13 mouse cellular contexts compared by ENCODE assay signal in genomic region chr10:8428787-8429778, GRCm38 (mm10).
DNase-seq lines count a peak whose midpoint lies in the region; ATAC-seq and TF ChIP-seq lines count a peak whose summit lies in the region.
"Had no signal": no experiment of that assay in that cellular context is flagged by ENCODE, and none has a peak within 500 bp of the region (broad histone marks: within the 10 kb centered on the region; RNA-seq: fewer than 3 reads in every experiment).

No protein-coding gene starts in this region.

- DNase-seq in hindbrain, postnatal 0 days (ENCODE audit: low spot score) = peak; percentile 31
- DNase-seq in cerebellum, adult 18-20 months = peak; percentile 79 to 80
- DNase-seq in cerebellum, postnatal 10 days = peak; percentile 68 to 78
- no peak for DNase-seq in heart, postnatal 36 days
- no peak for DNase-seq in ovary, postnatal 10 days (ENCODE audit: low spot score)
- DNase-seq: gastrocnemius, postnatal 25 days; liver, embryonic 13.5 days; thymus, postnatal 36 days had no signal

- 55% methylated on average over 13 of the region's 13 CpGs for WGBS in hindbrain, postnatal 0 days
- WGBS in hindbrain, embryonic 12.5 days = 79% methylated on average over 13 of the region's 13 CpGs
- 74% methylated on average over 13 of the region's 13 CpGs for WGBS in midbrain, embryonic 13.5 days

- no peaks in the 10 kb centered on the region for H3K9me3 ChIP-seq in hindbrain, postnatal 0 days (ENCODE audit: low read length)
- no peaks in the 10 kb centered on the region for H3K9me3 ChIP-seq in hindbrain, embryonic 12.5 days (replicated peaks)
- no peaks in the 10 kb centered on the region for H3K9me3 ChIP-seq in midbrain, embryonic 13.5 days
- H3K9me3 ChIP-seq: liver, embryonic 13.5 days had no signal

- no peak for TF ChIP-seq CTCF in hindbrain, postnatal 0 days (IDR thresholded peaks at IDR 0.05; ENCODE audit: low read depth)

- intact Hi-C loops in heart, postnatal 36 days (cut with DNase I) = no loop called here

- no peak for ATAC-seq in hindbrain, postnatal 0 days
- no peak for ATAC-seq in hindbrain, embryonic 12.5 days (ENCODE audit: low FRiP score)
- 0 out of 2 replicates have a peak, but pooled peaks have one; percentile 55 for ATAC-seq in midbrain, embryonic 13.5 days
- ATAC-seq in granulocyte monocyte progenitor cell, adult 5-6 weeks (replicated peaks; ENCODE audit: poor library complexity, severe bottlenecking) = no peak

- peaks cover 10% of the 10 kb centered on the region; the same call in 1 of the 2 replicates for H3K4me1 ChIP-seq in hindbrain, postnatal 0 days (ENCODE audit: insufficient read depth, low read length)
- peaks cover 13% of the 10 kb centered on the region for H3K4me1 ChIP-seq in hindbrain, embryonic 12.5 days
- peaks cover 12% of the 10 kb centered on the region for H3K4me1 ChIP-seq in midbrain, embryonic 13.5 days (replicated peaks)
- H3K4me1 ChIP-seq: liver, embryonic 13.5 days had no signal

- no peaks in the 10 kb centered on the region for H3K36me3 ChIP-seq in hindbrain, postnatal 0 days (ENCODE audit: insufficient read depth, low read length)
- H3K36me3 ChIP-seq in hindbrain, embryonic 12.5 days = no peaks in the 10 kb centered on the region
- no peaks in the 10 kb centered on the region for H3K36me3 ChIP-seq in midbrain, embryonic 13.5 days
- H3K36me3 ChIP-seq: liver, embryonic 13.5 days had no signal

- H3K4me2 ChIP-seq in hindbrain, postnatal 0 days (ENCODE audit: low read depth, low read length) = no peak overlapping the region
- H3K4me2 ChIP-seq in hindbrain, embryonic 12.5 days (replicated peaks) = no peak overlapping the region
- no peak overlapping the region for H3K4me2 ChIP-seq in midbrain, embryonic 13.5 days (replicated peaks)
- H3K4me2 ChIP-seq: liver, embryonic 13.5 days had no signal

- peak overlapping the region; percentile 34 for H3K27ac ChIP-seq in hindbrain, postnatal 0 days
- H3K27ac ChIP-seq in hindbrain, embryonic 12.5 days = no peak overlapping the region
- H3K27ac ChIP-seq in midbrain, embryonic 13.5 days = no peak overlapping the region
- H3K27ac ChIP-seq: liver, embryonic 13.5 days; macrophage had no signal

- H3K27me3 ChIP-seq in hindbrain, postnatal 0 days (ENCODE audit: insufficient read depth, low read length) = no peaks in the 10 kb centered on the region
- no peaks in the 10 kb centered on the region for H3K27me3 ChIP-seq in hindbrain, embryonic 12.5 days
- no peaks in the 10 kb centered on the region for H3K27me3 ChIP-seq in midbrain, embryonic 13.5 days
- H3K27me3 ChIP-seq: liver, embryonic 13.5 days had no signal

- no peak overlapping the region for H3K9ac ChIP-seq in hindbrain, postnatal 0 days (replicated peaks; ENCODE audit: low read length)
- H3K9ac ChIP-seq in hindbrain, embryonic 12.5 days = no peak overlapping the region
- no peak overlapping the region for H3K9ac ChIP-seq in midbrain, embryonic 13.5 days (replicated peaks)
- H3K9ac ChIP-seq: liver, embryonic 13.5 days had no signal

- H3K4me3 ChIP-seq in hindbrain, postnatal 0 days (ENCODE audit: low read length) = no peak overlapping the region
- H3K4me3 ChIP-seq in hindbrain, embryonic 12.5 days = no peak overlapping the region
- no peak overlapping the region for H3K4me3 ChIP-seq in midbrain, embryonic 13.5 days (replicated peaks)
- H3K4me3 ChIP-seq: erythroblast, embryonic 14.5 days; liver, embryonic 13.5 days had no signal

Comparison
In these comparisons a context has a peak if more than half of its experiments do, and no peak if none do; other contexts are left out.
1. DNase-seq: peak in hindbrain, postnatal 0 days (single experiment), cerebellum, adult 18-20 months (2 of 2) and cerebellum, postnatal 10 days (2 of 2); none in heart, postnatal 36 days (0 of 2) and ovary, postnatal 10 days (single experiment).